Mouse (Mus musculus): Measurements from ENCODE around the gene Alyref.
"Not testable (repeated sequence)": the region's sequence is repeated elsewhere in the genome, so short reads cannot be mapped to it uniquely, and the experiment has no call there.

Alyref gene

GRCm38 (mm10) chr11:120575046-120575445 lies 23.1 kb downstream of the Alyref start:
- CTCF ChIA-PET = interaction anchor here (0.6 to 0.7 kb wide), 2 partner anchors 52 to 369 kb away, joined by 3 to 16 read pairs; no protein-coding TSS in a partner anchor

GRCm38 (mm10) chr11:120574278-120574600 lies 23.9 kb downstream of the Alyref start:
- CTCF ChIA-PET = interaction anchor here (0.6 to 0.7 kb wide), 2 partner anchors 9 to 59 kb away, joined by 3 read pairs; no protein-coding TSS in a partner anchor

- CTCF ChIA-PET = interaction anchor here (0.6 to 0.7 kb wide), 2 partner anchors 9 to 59 kb away, joined by 3 read pairs; no protein-coding TSS in a partner anchor
Observed at GRCm38 (mm10) chr11:120573585-120574277, 24.4 kb downstream of the Alyref start.

- CTCF ChIA-PET = no interaction called here
Observed at GRCm38 (mm10) chr11:120572752-120573584, 25.2 kb downstream of the Alyref start, which contains the start of gene P4hb. P4hb (minus strand) TSS chr11:120573253.

GRCm38 (mm10) chr11:120572417-120572751 lies 25.8 kb downstream of the Alyref start:
- CTCF ChIA-PET = interaction anchor here (0.6 to 1.0 kb wide), 2 partner anchors 8 to 21 kb away, joined by 4 read pairs; partner anchors contain the start of gene Ppp1r27

- CTCF ChIA-PET = interaction anchor here (0.6 to 1.0 kb wide), 2 partner anchors 7 to 21 kb away, joined by 4 read pairs; partner anchors contain the start of gene Ppp1r27
Observed at GRCm38 (mm10) chr11:120571754-120572416, 26.3 kb downstream of the Alyref start.

GRCm38 (mm10) chr11:120571122-120571521 lies 27.0 kb downstream of the Alyref start:
- CTCF ChIA-PET = no interaction called here

GRCm38 (mm10) chr11:120568324-120568723 lies 29.8 kb downstream of the Alyref start:
- CTCF ChIA-PET = no interaction called here

- CTCF ChIA-PET = no interaction called here
Observed at GRCm38 (mm10) chr11:120565114-120565513, 33.1 kb downstream of the Alyref start.

GRCm38 (mm10) chr11:120562949-120563348 lies 35.2 kb downstream of the Alyref start:
- CTCF ChIA-PET = interaction anchor here (0.6 kb wide), 1 partner anchor 58 kb away, joined by 11 read pairs; no protein-coding TSS in a partner anchor

GRCm38 (mm10) chr11:120560952-120561728 lies 37.0 kb downstream of the Alyref start:
- CTCF ChIA-PET = no interaction called here

GRCm38 (mm10) chr11:120558843-120559242 lies 39.3 kb downstream of the Alyref start:
- CTCF ChIA-PET = not testable (repeated sequence)

- CTCF ChIA-PET = interaction anchor here (1.8 kb wide), 1 partner anchor 43 kb away, joined by 8 read pairs; no protein-coding TSS in a partner anchor
Observed at GRCm38 (mm10) chr11:120555260-120555659, 42.9 kb downstream of the Alyref start.

GRCm38 (mm10) chr11:120554834-120555233 lies 43.3 kb downstream of the Alyref start:
- CTCF ChIA-PET = interaction anchor here (1.8 kb wide), 1 partner anchor 42 kb away, joined by 8 read pairs; no protein-coding TSS in a partner anchor

- CTCF ChIA-PET = interaction anchor here (0.5 to 0.6 kb wide), 2 partner anchors 170 to 285 kb away, joined by 3 to 4 read pairs; no protein-coding TSS in a partner anchor
Observed at GRCm38 (mm10) chr11:120552736-120553135, 45.4 kb downstream of the Alyref start.

- CTCF ChIA-PET = interaction anchor here (0.9 kb wide), 1 partner anchor 21 kb away, joined by 4 read pairs; no protein-coding TSS in a partner anchor
Observed at GRCm38 (mm10) chr11:120550810-120551440, 47.2 kb downstream of the Alyref start, which contains the start of gene Ppp1r27. Ppp1r27 (minus strand) TSS chr11:120551132.

GRCm38 (mm10) chr11:120549986-120550809 lies 48.0 kb downstream of the Alyref start:
- CTCF ChIA-PET = interaction anchor here (0.7 to 0.9 kb wide), 2 partner anchors 22 to 206 kb away, joined by 3 to 4 read pairs; no protein-coding TSS in a partner anchor

GRCm38 (mm10) chr11:120549168-120549945 lies 48.8 kb downstream of the Alyref start, which contains the start of gene Mcrip1:
Mcrip1 (minus strand) TSS chr11:120549727.
- CTCF ChIA-PET = interaction anchor here (0.7 to 1.3 kb wide), 2 partner anchors 18 to 205 kb away, joined by 3 read pairs; no protein-coding TSS in a partner anchor

All from spleen, embryonic (tissue).